Mouse (Mus musculus) ES-Bruce4 (cell line): ENCODE data around the gene Cyp4a10. TPM values are rescaled to one million over a fixed set of nuclear protein-coding genes. Genes with fewer than 3 reads are reported as not detected.
"Not testable (repeated sequence)": the region's sequence is repeated elsewhere in the genome, so short reads cannot be mapped to it uniquely, and the experiment has no call there.

ENCODE experiments used
- H3K27ac ChIP-seq: 2 replicates; pipeline ENCODE4 v1.5.1; 2012; ENCODE audit warnings: low read length, inconsistent platforms; ENCODE audit not compliant: insufficient read depth
- H3K27me3 ChIP-seq: 2 replicates; pipeline ENCODE4 v1.6.1; 2012; ENCODE audit warnings: mild to moderate bottlenecking, low read length, inconsistent platforms; ENCODE audit not compliant: control insufficient read depth, poor library complexity, insufficient read depth, severe bottlenecking
- H3K36me3 ChIP-seq: 2 replicates; pipeline ENCODE4 v1.6.1; 2012; ENCODE audit warnings: inconsistent platforms, mild to moderate bottlenecking, low read length, moderate library complexity; ENCODE audit not compliant: control insufficient read depth, poor library complexity, insufficient read depth, severe bottlenecking
- H3K4me1 ChIP-seq: one replicate; pipeline ENCODE4 v1.8.1; 2011; ENCODE audit warnings: low read length; ENCODE audit not compliant: control insufficient read depth, insufficient read depth
- H3K4me3 ChIP-seq: 2 replicates; pipeline ENCODE4 v1.5.1; 2011; ENCODE audit warnings: low read depth, mild to moderate bottlenecking, low read length
- H3K9ac ChIP-seq: 2 replicates; pipeline ENCODE4 v1.6.1; 2012; ENCODE audit warnings: low read depth, mild to moderate bottlenecking, inconsistent platforms; ENCODE audit not compliant: poor library complexity, severe bottlenecking
- H3K9me3 ChIP-seq: replicated peaks from 2 replicates; pipeline ENCODE4 v1.6.1; 2012; ENCODE audit warnings: mild to moderate bottlenecking, low read length, inconsistent platforms; ENCODE audit not compliant: control insufficient read depth, poor library complexity, insufficient read depth, severe bottlenecking
- CTCF ChIP-seq: IDR thresholded peaks from one replicate; pipeline ENCODE4 v1.8.1; 2011; ENCODE audit warnings: low read depth, low read length
- EP300 ChIP-seq: IDR thresholded peaks from 2 replicates; pipeline ENCODE4 v1.6.1; 2011; ENCODE audit warnings: low read depth, low read length; ENCODE audit not compliant: insufficient read depth
- POLR2A ChIP-seq: IDR thresholded peaks from one replicate; pipeline ENCODE4 v1.8.1; 2011; ENCODE audit warnings: low read length; ENCODE audit not compliant: insufficient read depth
- polyA plus RNA-seq: library from polyadenylated mRNA; stranded (reverse); fragments of >200 nt; gene quantifications from 2 replicates; pipeline ENCODE4 v1.2.4, GENCODE M21; 2011; ENCODE audit warnings: low read depth; ENCODE audit not compliant: missing spikeins, insufficient read depth, insufficient read length

Cyp4a10 gene
- not detected in 2 replicates for polyA plus RNA-seq

GRCm38 (mm10) chr4:115518000-115518399 lies at the start of gene Cyp4a10:
Gene Cyp4a10 (plus strand): TSS chr4:115518264.
- not testable (repeated sequence) for H3K27me3 ChIP-seq, H3K4me3 ChIP-seq, H3K36me3 ChIP-seq, H3K27ac ChIP-seq, H3K9me3 ChIP-seq, H3K4me1 ChIP-seq, H3K9ac ChIP-seq

GRCm38 (mm10) chr4:115473585-115473984 lies 44.5 kb upstream of the Cyp4a10 start:
- H3K9ac ChIP-seq, H3K27ac ChIP-seq, H3K27me3 ChIP-seq, H3K36me3 ChIP-seq, H3K9me3 ChIP-seq, H3K4me3 ChIP-seq, H3K4me1 ChIP-seq: not testable (repeated sequence)

GRCm38 (mm10) chr4:115476051-115476450 lies 42.0 kb upstream of the Cyp4a10 start:
- H3K9me3 ChIP-seq, H3K36me3 ChIP-seq, H3K27me3 ChIP-seq, H3K4me3 ChIP-seq, H3K27ac ChIP-seq, H3K9ac ChIP-seq, H3K4me1 ChIP-seq: not testable (repeated sequence)

DNA sequence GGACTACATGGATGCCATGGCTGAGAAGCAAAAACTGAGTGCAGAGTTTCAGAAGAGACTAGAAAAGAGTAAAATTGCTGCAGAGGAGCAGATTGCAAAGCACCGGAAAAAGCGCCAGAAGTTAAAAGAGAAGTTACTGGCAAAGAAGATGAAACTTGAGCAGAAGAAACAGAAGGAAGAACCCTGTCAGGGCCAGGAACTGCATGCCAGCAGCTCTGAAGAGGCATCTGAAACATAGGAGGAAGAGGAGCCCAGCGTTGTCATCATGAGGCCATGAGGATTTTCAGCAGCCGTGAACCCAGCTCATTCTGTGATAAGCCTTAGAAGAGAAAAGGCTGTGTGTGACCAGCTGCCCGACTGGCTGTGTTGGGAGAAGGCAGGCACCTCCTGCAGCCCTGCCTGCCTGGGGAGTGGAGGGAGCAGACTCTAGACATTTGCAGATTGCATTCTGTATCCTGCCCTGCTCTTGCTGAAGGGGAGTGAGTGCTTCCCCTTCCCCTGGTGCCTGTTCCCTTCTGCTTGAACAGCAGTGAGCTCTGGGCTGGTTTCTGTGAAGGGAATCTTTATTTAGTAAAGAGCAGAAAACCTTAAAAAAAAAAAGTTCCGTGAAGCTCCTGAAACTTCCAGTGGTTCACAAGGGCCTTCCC lies 36.9 kb upstream of the Cyp4a10 start:
- H3K9me3 ChIP-seq: no peaks in the 10 kb centered on the region
- H3K4me1 ChIP-seq: no peaks in the 10 kb centered on the region
- TF ChIP-seq EP300 (no peak), POLR2A (no peak), CTCF (no peak)
- no peaks in the 10 kb centered on the region for H3K27me3 ChIP-seq
- H3K9ac ChIP-seq: no peak overlapping the region
- no peak overlapping the region for H3K27ac ChIP-seq
- no peaks in the 10 kb centered on the region for H3K36me3 ChIP-seq
- H3K4me3 ChIP-seq: no peak overlapping the region

- Histone ChIP-seq H3K27ac (no peak within 1 kb of the TSS), H3K36me3 (no peaks in the 10 kb centered on the region), H3K4me3 (no peak within 1 kb of the TSS), H3K4me1 (no peaks in the 10 kb centered on the region), H3K27me3 (no peaks in the 10 kb centered on the region), H3K9ac (no peak within 1 kb of the TSS), H3K9me3 (no peaks in the 10 kb centered on the region; the same call in 1 of the 2 replicates)
- TF ChIP-seq EP300: no peak
- no peak for TF ChIP-seq CTCF
- no peak for TF ChIP-seq POLR2A
These were observed 22.1 kb upstream of the Cyp4a10 start, which contains the start of gene Cyp4a14 for GRCm38 (mm10) chr4:115496001-115496400. Gene Cyp4a14 (minus strand): TSS chr4:115496142.

DNA sequence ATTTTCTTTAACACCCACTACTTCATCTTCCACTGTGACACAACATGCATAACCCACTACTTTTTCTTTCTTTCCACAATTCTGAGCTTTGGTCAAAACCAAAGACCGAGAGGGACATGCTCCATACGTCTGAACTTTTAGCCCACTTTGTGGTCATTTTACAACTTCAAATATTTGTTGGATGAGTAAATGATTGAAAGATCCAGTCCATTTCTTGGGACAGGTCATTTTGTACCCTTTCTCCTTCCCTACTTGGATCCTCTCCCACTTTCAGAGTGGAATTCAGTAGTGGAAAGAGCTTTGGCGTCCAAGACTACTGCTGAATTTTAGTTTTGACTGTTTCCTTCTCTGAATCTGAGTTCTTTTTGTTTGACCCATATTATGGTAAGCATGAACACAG lies 20.6 kb upstream of the Cyp4a10 start:
- Histone ChIP-seq H3K9ac (no peak overlapping the region), H3K27ac (no peak overlapping the region), H3K27me3 (no peaks in the 10 kb centered on the region), H3K9me3 (no peaks in the 10 kb centered on the region; the same call in 1 of the 2 replicates), H3K36me3 (no peaks in the 10 kb centered on the region), H3K4me3 (no peak overlapping the region), H3K4me1 (no peaks in the 10 kb centered on the region)
- TF ChIP-seq EP300 (no peak), CTCF (no peak), POLR2A (no peak)

DNA sequence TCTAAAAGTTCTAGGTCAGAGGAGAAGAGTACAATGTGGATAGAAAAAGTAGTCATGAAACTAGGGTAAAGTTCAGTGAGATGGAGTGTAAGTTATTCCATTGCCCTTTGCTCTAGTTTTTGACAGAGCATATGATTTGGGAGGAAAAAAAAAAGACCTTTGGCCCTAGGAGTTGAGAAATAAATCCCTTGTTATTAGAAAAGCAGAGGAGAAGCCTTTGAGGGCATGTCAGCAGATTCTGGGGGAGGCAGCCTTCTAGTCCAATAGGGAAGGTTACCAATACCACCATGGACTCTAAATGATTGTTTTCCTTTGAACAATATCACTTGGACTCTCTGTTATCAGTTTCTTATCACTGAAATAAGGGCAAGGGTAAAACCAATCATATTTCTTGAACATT lies 4.1 kb upstream of the Cyp4a10 start:
- not testable (repeated sequence) for H3K36me3 ChIP-seq, H3K27ac ChIP-seq, H3K4me3 ChIP-seq, H3K27me3 ChIP-seq, H3K4me1 ChIP-seq, H3K9me3 ChIP-seq, H3K9ac ChIP-seq
